In the genomic region with DNA sequence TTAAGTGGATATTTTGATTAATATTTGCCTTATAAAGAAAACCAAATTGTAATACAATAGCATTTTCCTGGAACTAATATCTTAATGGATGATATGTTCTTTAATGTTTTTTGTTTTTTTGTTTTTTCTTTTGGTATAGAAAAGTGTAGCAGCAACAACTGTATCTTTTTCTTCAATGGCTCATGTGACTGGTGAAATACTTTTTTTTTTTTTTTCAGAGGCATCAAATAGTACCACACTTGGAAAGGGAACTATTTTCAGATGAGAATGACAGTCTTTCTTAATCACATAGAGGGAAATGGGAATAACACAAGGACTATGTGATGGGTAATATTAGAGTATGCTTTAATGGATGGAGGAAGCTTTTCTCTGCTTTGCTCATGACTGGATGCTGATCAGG, we compare ENCODE assay signal across 10 mouse cellular contexts. TPM values are rescaled to one million over a fixed set of nuclear protein-coding genes. Genes with fewer than 3 reads are reported as not detected.
A peak's percentile ranks its signal among the peaks of the same experiment; 100 is the strongest.
DNase-seq lines count a peak whose midpoint lies in the region; ATAC-seq and TF ChIP-seq lines count a peak whose summit lies in the region.
"Had no signal": no experiment of that assay in that cellular context is flagged by ENCODE, and none has a peak within 500 bp of the region (broad histone marks: within the 10 kb centered on the region; RNA-seq: fewer than 3 reads in every experiment).

No protein-coding gene starts in this region.

- peak overlapping the region; percentile 78 for H3K4me2 ChIP-seq in limb, embryonic 12.5 days
- H3K4me2 ChIP-seq in hindbrain, embryonic 11.5 days (replicated peaks; ENCODE audit: low read depth, low read length), result peak overlapping the region; percentile 84
- H3K4me2 ChIP-seq in myocyte (ENCODE audit: low read depth), result peak overlapping the region; percentile 86

- no peak overlapping the region for H3ac ChIP-seq in myocyte (ENCODE audit: control insufficient read depth, insufficient read length)

- no peak overlapping the region for H3K27ac ChIP-seq in limb, embryonic 12.5 days
- H3K27ac ChIP-seq in limb, embryonic 10.5 days, result no peak overlapping the region
- H3K27ac ChIP-seq in embryonic fibroblast, embryonic 13.5 days (ENCODE audit: insufficient read depth, low read length), result no peak overlapping the region
- H3K27ac ChIP-seq in hindbrain, embryonic 11.5 days (ENCODE audit: low read depth, low read length), result no peak overlapping the region

- ATAC-seq in limb, embryonic 12.5 days (ENCODE audit: insufficient number of reproducible peaks, insufficient read depth, low FRiP score, low TSS enrichment, low read depth), result no peak
- ATAC-seq in hindbrain, embryonic 11.5 days (ENCODE audit: low FRiP score), result no peak
- no peak for ATAC-seq in granulocyte monocyte progenitor cell, adult 5-6 weeks (replicated peaks; ENCODE audit: poor library complexity, severe bottlenecking)
- ATAC-seq: Patski had no signal

- peaks cover 63% of the 10 kb centered on the region for H3K79me2 ChIP-seq in myocyte (ENCODE audit: control insufficient read depth, insufficient read depth)

- peaks cover 40% of the 10 kb centered on the region for H3K4me1 ChIP-seq in limb, embryonic 12.5 days (replicated peaks)
- peaks cover 30% of the 10 kb centered on the region for H3K4me1 ChIP-seq in limb, embryonic 10.5 days
- no peaks in the 10 kb centered on the region for H3K4me1 ChIP-seq in embryonic fibroblast, embryonic 13.5 days (ENCODE audit: control insufficient read depth, insufficient read depth, low read length)
- peaks cover 2% of the 10 kb centered on the region; the same call in 1 of the 2 replicates for H3K4me1 ChIP-seq in hindbrain, embryonic 11.5 days (replicated peaks; ENCODE audit: control insufficient read depth, insufficient read depth, low read length)

- no peaks in the 10 kb centered on the region for H3K36me3 ChIP-seq in limb, embryonic 12.5 days
- no peaks in the 10 kb centered on the region for H3K36me3 ChIP-seq in limb, embryonic 10.5 days
- H3K36me3 ChIP-seq in hindbrain, embryonic 11.5 days (ENCODE audit: control insufficient read depth, insufficient read depth, low read length), result no peaks in the 10 kb centered on the region
- no peaks in the 10 kb centered on the region for H3K36me3 ChIP-seq in myocyte (ENCODE audit: control insufficient read depth, insufficient read depth)

- TF ChIP-seq POLR2A in embryonic fibroblast, embryonic 13.5 days (IDR thresholded peaks at IDR 0.05; ENCODE audit: low read depth, low read length), result no peak
- TF ChIP-seq POLR2A in myocyte (IDR thresholded peaks at IDR 0.05; ENCODE audit: insufficient read length, low read depth), result no peak

- intact Hi-C loops in gastrocnemius, postnatal 14 days (cut with DNase I; ENCODE audit: low total_unique reads), result no loop called here

- H3K9me3 ChIP-seq in limb, embryonic 12.5 days, result no peaks in the 10 kb centered on the region
- no peaks in the 10 kb centered on the region for H3K9me3 ChIP-seq in limb, embryonic 10.5 days (replicated peaks)
- no peaks in the 10 kb centered on the region for H3K9me3 ChIP-seq in hindbrain, embryonic 11.5 days (ENCODE audit: control insufficient read depth, low read length)

- no peak overlapping the region for H3K4me3 ChIP-seq in limb, embryonic 12.5 days (replicated peaks)
- H3K4me3 ChIP-seq in limb, embryonic 10.5 days, result no peak overlapping the region
- H3K4me3 ChIP-seq in embryonic fibroblast, embryonic 13.5 days (ENCODE audit: insufficient read depth, low read length), result peak overlapping the region; percentile 34; the same call in 1 of the 2 replicates
- H3K4me3 ChIP-seq in hindbrain, embryonic 11.5 days (ENCODE audit: low read depth, low read length), result peak overlapping the region; percentile 96
- peak overlapping the region; percentile 39 for H3K4me3 ChIP-seq in myocyte

- no peak for TF ChIP-seq CTCF in embryonic fibroblast, embryonic 13.5 days (IDR thresholded peaks at IDR 0.05; ENCODE audit: borderline replicate concordance, insufficient read depth, low read length)

- H3K9ac ChIP-seq in limb, embryonic 12.5 days (replicated peaks), result no peak overlapping the region
- 0 out of 2 replicates have a peak overlapping the region, but pooled peaks have one; percentile 34 for H3K9ac ChIP-seq in hindbrain, embryonic 11.5 days (ENCODE audit: low read depth, low read length)

- no peak for DNase-seq in limb, embryonic 10.5 days (ENCODE audit: low spot score)
- DNase-seq in hindbrain, embryonic 11.5 days (ENCODE audit: low spot score), result no peak
- DNase-seq in gastrocnemius, postnatal 14 days, result no peak
- DNase-seq: kidney, postnatal 10 days; thymus, adult 18-20 months had no signal

- H3K27me3 ChIP-seq in limb, embryonic 12.5 days, result no peaks in the 10 kb centered on the region
- no peaks in the 10 kb centered on the region for H3K27me3 ChIP-seq in limb, embryonic 10.5 days (ENCODE audit: low read depth, poor library complexity, severe bottlenecking)
- H3K27me3 ChIP-seq in hindbrain, embryonic 11.5 days (ENCODE audit: control insufficient read depth, insufficient read depth, low read length), result no peaks in the 10 kb centered on the region
- H3K27me3 ChIP-seq in myocyte (ENCODE audit: control insufficient read depth, insufficient read depth, insufficient read length), result no peaks in the 10 kb centered on the region
- H3K27me3 ChIP-seq: Patski had no signal

TF ChIP-seq in myocyte, 11 proteins besides CTCF, POLR2A, EP300 and RAD21:
- TF ChIP-seq MYOG (IDR thresholded peaks at IDR 0.05; ENCODE audit: control insufficient read depth in 1 of 3, insufficient read depth in 1 of 3, insufficient read length in 2 of 3, low read depth in 2 of 3) (no peak), MYOD1 (IDR thresholded peaks at IDR 0.05; ENCODE audit: control insufficient read depth in 1 of 3, insufficient read length in 2 of 3, low read depth in 2 of 3) (no peak), CEBPB (IDR thresholded peaks at IDR 0.05; ENCODE audit: insufficient read depth, poor library complexity, severe bottlenecking) (no peak), MAX (IDR thresholded peaks at IDR 0.05; ENCODE audit: low read depth) (no peak), USF1 (IDR thresholded peaks at IDR 0.05; ENCODE audit: low read depth) (peak; percentile 53)

RNA-seq across cellular contexts. Expression of gene Phlpp1, which starts 3.0 kb away (rescaled TPM):
- polyA plus RNA-seq in limb, embryonic 12.5 days (2016; fragmentation: Nextera tagmentation; extraction: Ambion mirVana), result 4.3 and 5.3 TPM in 2 replicates
- 2.8 and 3.0 TPM in 2 replicates for polyA plus RNA-seq in limb, embryonic 10.5 days (2016; fragmentation: Nextera tagmentation; extraction: Ambion mirVana)
- 14.3 and 25.0 TPM in 2 replicates for polyA plus RNA-seq in embryonic fibroblast, embryonic 13.5 days (2011; ENCODE audit: insufficient read length, low read depth, missing spikeins)
- polyA plus RNA-seq in hindbrain, embryonic 11.5 days (2014; fragmentation: Nextera tagmentation; extraction: Ambion mirVana), result 7.6 and 9.8 TPM in 2 replicates
- 7.9 TPM for polyA plus RNA-seq in myocyte (2012; fragmentation: generic; extraction: Trizol)
- total RNA-seq in granulocyte monocyte progenitor cell, adult 5-6 weeks (2014; fragmentation: Nextera tagmentation), result 0.94 and 2.2 TPM in 2 replicates
- total RNA-seq in granulocyte monocyte progenitor cell, adult 5-6 weeks (2017), result 1.7 and 2.1 TPM in 2 replicates
- total RNA-seq in gastrocnemius, postnatal 14 days (2021), result 1 to 10 TPM; 7.1 to 8.5 TPM

Comparison
In these comparisons a context has a peak if more than half of its experiments do, and no peak if none do; other contexts are left out.
1. H3K4me3 ChIP-seq: peak in embryonic fibroblast, embryonic 13.5 days (single experiment), hindbrain, embryonic 11.5 days (single experiment) and myocyte (single experiment); none in limb, embryonic 12.5 days (single experiment) and limb, embryonic 10.5 days (single experiment).
2. Peak in every context shown above with its lines, with median percentiles within 50 percentile points of each other: H3K4me2 ChIP-seq.